Mouse (Mus musculus) lung, adult 2 months (tissue): ENCODE data around the gene Ube2ql1.

Experiments used
- CTCF ChIP-seq: fragments of 200-500 bp; IDR thresholded peaks from 2 replicates; pipeline ENCODE4 v1.5.1; 2011; ENCODE audit warnings: mild to moderate bottlenecking, low read length, control low read depth; ENCODE audit not compliant: insufficient read depth
- POLR2A ChIP-seq: fragments of 200-500 bp; IDR thresholded peaks from 2 replicates; pipeline ENCODE4 v1.6.1; 2011; ENCODE audit warnings: low read depth, mild to moderate bottlenecking, control low read depth, low read length, borderline replicate concordance; ENCODE audit errors: extremely low read depth

- TF ChIP-seq CTCF (no peak), POLR2A (no peak)
These were observed 31.5 kb downstream of the Ube2ql1 start for GRCm38 (mm10) chr13:69708236-69708635.
